Mouse (Mus musculus): Measurements from ENCODE around the gene Dnase1l3. TPM values are rescaled to one million over a fixed set of nuclear protein-coding genes. Genes with fewer than 3 reads are reported as not detected.

Dnase1l3 gene
- polyA plus RNA-seq, 1 experiment from 2014 or later = 2.5 TPM

DNA sequence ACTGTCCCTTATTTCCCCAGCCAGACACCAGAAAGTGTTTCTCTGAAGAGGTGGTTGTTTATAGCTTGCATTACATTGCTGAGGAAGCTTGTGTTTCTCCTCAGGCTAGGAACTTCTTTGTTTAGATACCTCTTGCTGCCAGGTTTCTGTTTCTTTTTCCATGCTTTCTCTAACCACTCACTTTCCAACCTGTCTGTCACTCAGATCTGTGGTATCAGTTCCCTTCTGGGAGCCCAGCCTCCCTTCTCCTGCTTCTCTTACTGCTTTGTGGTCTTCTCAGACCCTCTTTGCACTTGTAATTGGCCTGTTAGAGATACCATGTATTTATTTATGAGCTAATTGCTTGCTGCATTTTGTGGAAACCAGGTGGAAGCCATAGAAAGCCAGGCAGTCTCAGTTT lies 70.7 kb downstream of the Dnase1l3 start:
- H3K4me3 ChIP-seq (ENCODE audit: low read depth, low read length) = no peak overlapping the region
- H3K36me3 ChIP-seq (ENCODE audit: control insufficient read depth, insufficient read depth) = peaks cover 71% of the 10 kb centered on the region
- no peaks in the 10 kb centered on the region; the same call in 1 of the 2 replicates for H3K4me1 ChIP-seq (replicated peaks; ENCODE audit: control insufficient read depth, insufficient read depth, low read length)
- TF ChIP-seq CTCF (IDR thresholded peaks at IDR 0.05; ENCODE audit: low read depth) = no peak
- no peak overlapping the region for H3K27ac ChIP-seq (ENCODE audit: low read depth, low read length)
- no peaks in the 10 kb centered on the region for H3K9me3 ChIP-seq (ENCODE audit: control insufficient read depth)
- H3K4me2 ChIP-seq (replicated peaks; ENCODE audit: low read depth) = no peak overlapping the region
- ATAC-seq = no peak
- no peak overlapping the region for H3K9ac ChIP-seq (ENCODE audit: low read depth, low read length)
- no peaks in the 10 kb centered on the region for H3K27me3 ChIP-seq (replicated peaks; ENCODE audit: control insufficient read depth, insufficient read depth, low read length)

DNA sequence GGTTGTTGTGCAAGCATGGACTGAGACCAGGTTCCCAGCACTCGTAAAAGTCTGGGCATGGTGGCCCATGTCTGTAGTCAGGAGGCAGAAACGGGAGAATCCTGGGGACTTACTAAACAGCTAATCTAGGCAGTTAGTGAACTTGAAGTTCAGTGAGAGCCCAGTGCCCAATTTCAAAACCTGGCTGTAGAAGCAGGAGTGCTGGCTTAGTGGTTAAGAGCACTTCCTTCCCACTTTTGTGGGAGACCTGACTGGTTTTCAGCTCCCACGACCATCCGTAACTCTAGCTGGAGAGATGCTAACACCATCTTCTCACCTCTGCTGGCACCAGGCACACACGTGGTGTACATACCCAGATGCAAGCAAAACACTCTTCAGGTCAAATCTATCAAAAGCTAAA lies 72.9 kb downstream of the Dnase1l3 start:
- H3K9me3 ChIP-seq (ENCODE audit: control insufficient read depth) = no peaks in the 10 kb centered on the region
- 85% methylated on average over 5 of the region's 5 CpGs for WGBS
- H3K9ac ChIP-seq (ENCODE audit: low read depth, low read length) = no peak overlapping the region
- H3K4me2 ChIP-seq (replicated peaks; ENCODE audit: low read depth) = no peak overlapping the region
- no peak for ATAC-seq
- no peaks in the 10 kb centered on the region for H3K27me3 ChIP-seq (replicated peaks; ENCODE audit: control insufficient read depth, insufficient read depth, low read length)
- H3K4me1 ChIP-seq (replicated peaks; ENCODE audit: control insufficient read depth, insufficient read depth, low read length) = no peaks in the 10 kb centered on the region; the same call in 1 of the 2 replicates
- H3K27ac ChIP-seq (ENCODE audit: low read depth, low read length) = no peak overlapping the region
- TF ChIP-seq CTCF (IDR thresholded peaks at IDR 0.05; ENCODE audit: low read depth) = no peak
- H3K4me3 ChIP-seq (ENCODE audit: low read depth, low read length) = no peak overlapping the region
- peaks cover 76% of the 10 kb centered on the region for H3K36me3 ChIP-seq (ENCODE audit: control insufficient read depth, insufficient read depth)

DNA sequence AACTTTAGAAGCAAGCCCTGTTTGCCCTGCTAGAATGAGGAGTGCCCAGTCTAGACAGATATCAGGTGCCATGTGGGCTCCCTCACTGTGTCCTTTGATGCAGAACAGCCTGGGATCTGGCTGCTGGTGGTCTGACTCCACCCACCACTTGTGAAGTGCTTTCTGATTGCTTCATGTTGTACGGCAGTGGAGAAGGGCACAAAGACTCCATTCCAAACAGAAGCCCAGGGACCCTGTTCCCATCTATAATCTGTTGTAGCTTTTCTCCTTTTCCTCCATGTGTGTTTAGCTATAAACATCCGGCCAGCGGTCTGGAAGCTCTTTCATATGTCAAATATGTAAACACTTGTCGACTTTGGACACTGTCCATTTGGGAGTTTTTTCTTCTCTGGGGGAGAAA lies 74.5 kb downstream of the Dnase1l3 start:
- Histone ChIP-seq H3K4me1 (replicated peaks; ENCODE audit: control insufficient read depth, insufficient read depth, low read length) (no peaks in the 10 kb centered on the region; the same call in 1 of the 2 replicates), H3K27me3 (replicated peaks; ENCODE audit: control insufficient read depth, insufficient read depth, low read length) (no peaks in the 10 kb centered on the region), H3K9me3 (ENCODE audit: control insufficient read depth) (no peaks in the 10 kb centered on the region), H3K4me3 (ENCODE audit: low read depth, low read length) (no peak overlapping the region), H3K36me3 (ENCODE audit: control insufficient read depth, insufficient read depth) (peaks cover 79% of the 10 kb centered on the region), H3K4me2 (replicated peaks; ENCODE audit: low read depth) (no peak overlapping the region), H3K9ac (ENCODE audit: low read depth, low read length) (no peak overlapping the region), H3K27ac (ENCODE audit: low read depth, low read length) (no peak overlapping the region)
- 55% methylated on average over 4 of the region's 4 CpGs for WGBS
- no peak for TF ChIP-seq CTCF (IDR thresholded peaks at IDR 0.05; ENCODE audit: low read depth)
- ATAC-seq = no peak

DNA sequence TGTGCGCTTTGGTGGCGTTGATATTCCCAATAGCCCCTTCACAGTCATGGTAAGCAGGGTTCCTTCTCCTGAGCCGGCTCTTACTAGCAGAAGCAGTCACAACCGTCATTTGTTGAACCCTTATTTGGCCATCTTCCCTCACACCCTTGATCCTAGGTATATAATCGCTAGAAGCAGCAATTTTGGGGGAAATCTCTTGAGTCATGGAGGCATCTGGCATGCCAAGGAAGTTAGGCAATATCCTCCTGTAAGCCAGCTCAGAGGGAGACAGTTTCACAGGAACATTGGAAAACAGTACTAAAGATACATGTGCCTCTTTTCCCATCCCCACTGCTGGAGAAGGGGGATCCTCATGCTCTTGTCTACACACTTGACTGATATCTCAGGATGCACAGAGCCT lies 75.1 kb downstream of the Dnase1l3 start:
- Histone ChIP-seq H3K9ac (ENCODE audit: low read depth, low read length) (no peak overlapping the region), H3K4me2 (replicated peaks; ENCODE audit: low read depth) (no peak overlapping the region), H3K27me3 (replicated peaks; ENCODE audit: control insufficient read depth, insufficient read depth, low read length) (no peaks in the 10 kb centered on the region), H3K4me3 (ENCODE audit: low read depth, low read length) (no peak overlapping the region), H3K4me1 (replicated peaks; ENCODE audit: control insufficient read depth, insufficient read depth, low read length) (no peaks in the 10 kb centered on the region; the same call in 1 of the 2 replicates), H3K27ac (ENCODE audit: low read depth, low read length) (0 out of 2 replicates have a peak overlapping the region, but pooled peaks have one; percentile 50), H3K9me3 (ENCODE audit: control insufficient read depth) (no peaks in the 10 kb centered on the region), H3K36me3 (ENCODE audit: control insufficient read depth, insufficient read depth) (peaks cover 85% of the 10 kb centered on the region)
- ATAC-seq = no peak
- no peak for TF ChIP-seq CTCF (IDR thresholded peaks at IDR 0.05; ENCODE audit: low read depth)
- 84% methylated on average over 5 of the region's 5 CpGs for WGBS

DNA sequence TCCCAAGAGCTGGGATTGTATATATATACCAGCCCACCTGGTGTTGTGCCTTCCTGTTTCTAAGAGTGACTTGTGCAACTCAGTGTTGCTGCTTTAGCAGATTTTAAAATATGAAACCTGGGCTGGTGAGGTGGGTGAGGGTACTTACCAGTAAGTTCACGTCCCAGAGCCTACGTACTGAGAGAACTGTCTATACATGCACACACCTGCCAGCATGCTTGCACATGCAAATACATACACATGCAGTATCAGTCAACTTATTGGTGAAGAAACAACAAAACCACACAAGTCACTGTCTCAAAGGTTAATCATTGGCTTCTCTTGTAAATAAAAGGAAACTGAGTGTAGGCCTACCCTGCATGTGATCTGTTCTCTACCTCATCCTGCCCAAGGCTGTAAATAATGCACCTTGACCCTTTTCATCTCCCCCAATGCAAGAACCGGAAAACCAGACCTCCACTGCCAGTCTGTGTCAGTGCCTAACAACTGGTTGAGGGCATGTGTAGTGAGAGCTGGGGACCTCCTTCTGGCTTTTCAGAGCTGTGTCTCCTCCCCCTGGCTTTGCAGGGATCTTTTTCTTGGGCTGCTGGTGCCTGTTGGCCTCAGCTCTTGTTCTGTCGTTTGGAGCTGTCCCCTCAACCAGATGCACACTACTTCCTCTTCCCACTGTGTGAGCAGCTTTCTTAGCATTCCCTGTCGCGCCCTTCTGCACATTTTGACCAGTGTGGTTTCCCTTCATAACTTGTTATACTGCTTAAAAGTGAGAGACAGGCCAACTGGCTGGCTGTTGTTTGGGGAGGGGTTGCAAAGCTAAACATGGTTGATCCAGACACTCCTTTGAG lies 76.0 kb downstream of the Dnase1l3 start:
- peak; percentile 68 for ATAC-seq
- H3K27ac ChIP-seq (ENCODE audit: low read depth, low read length) = peak overlapping the region; percentile 50
- H3K9me3 ChIP-seq (ENCODE audit: control insufficient read depth) = no peaks in the 10 kb centered on the region
- H3K27me3 ChIP-seq (replicated peaks; ENCODE audit: control insufficient read depth, insufficient read depth, low read length) = no peaks in the 10 kb centered on the region
- H3K4me3 ChIP-seq (ENCODE audit: low read depth, low read length) = no peak overlapping the region
- no peak for TF ChIP-seq CTCF (IDR thresholded peaks at IDR 0.05; ENCODE audit: low read depth)
- no peaks in the 10 kb centered on the region; the same call in 1 of the 2 replicates for H3K4me1 ChIP-seq (replicated peaks; ENCODE audit: control insufficient read depth, insufficient read depth, low read length)
- H3K4me2 ChIP-seq (replicated peaks; ENCODE audit: low read depth) = no peak overlapping the region
- peaks cover 86% of the 10 kb centered on the region for H3K36me3 ChIP-seq (ENCODE audit: control insufficient read depth, insufficient read depth)
- H3K9ac ChIP-seq (ENCODE audit: low read depth, low read length) = no peak overlapping the region
- WGBS = 56% methylated on average over 6 of the region's 6 CpGs

Other genes starting within 250 kb of the Dnase1l3 start
- gene Gm26661, start 203.0 kb downstream of the Dnase1l3 start, polyA plus RNA-seq (2015; fragmentation: Nextera tagmentation; extraction: Ambion mirVana) = not detected in 2 replicates
- gene Flnb, start 176.6 kb downstream of the Dnase1l3 start, polyA plus RNA-seq (2015; fragmentation: Nextera tagmentation; extraction: Ambion mirVana) = 7.0 and 7.2 TPM in 2 replicates
- not detected in 2 replicates for gene Gm45521, start 37.3 kb downstream of the Dnase1l3 start, polyA plus RNA-seq (2015; fragmentation: Nextera tagmentation; extraction: Ambion mirVana)
- 11.3 and 11.8 TPM in 2 replicates for gene Abhd6, start 8.3 kb upstream of the Dnase1l3 start, polyA plus RNA-seq (2015; fragmentation: Nextera tagmentation; extraction: Ambion mirVana)
- 34.0 and 34.3 TPM in 2 replicates for gene Rpp14, start 85.8 kb upstream of the Dnase1l3 start, polyA plus RNA-seq (2015; fragmentation: Nextera tagmentation; extraction: Ambion mirVana)
- gene Pxk, start 103.6 kb upstream of the Dnase1l3 start, polyA plus RNA-seq (2015; fragmentation: Nextera tagmentation; extraction: Ambion mirVana) = 59.2 and 62.0 TPM in 2 replicates
- gene Pdhb, start 178.5 kb upstream of the Dnase1l3 start, polyA plus RNA-seq (2015; fragmentation: Nextera tagmentation; extraction: Ambion mirVana) = 140 and 149 TPM in 2 replicates
- 18.8 and 19.5 TPM in 2 replicates for gene Kctd6, start 219.6 kb upstream of the Dnase1l3 start, polyA plus RNA-seq (2015; fragmentation: Nextera tagmentation; extraction: Ambion mirVana)